ENCODE assay signal across 7 mouse cellular contexts in genomic region chr17:3114720-3115379, GRCm38 (mm10). TPM values are rescaled to one million over a fixed set of nuclear protein-coding genes. Genes with fewer than 3 reads are reported as not detected.
DNase-seq lines count a peak whose midpoint lies in the region; ATAC-seq lines count a peak whose summit lies in the region.

TSS of gene Scaf8 (plus strand) at chr17:3114972.

- peak within 1 kb of the TSS; percentile 95 for H3K4me3 ChIP-seq in embryonic facial prominence, embryonic 10.5 days
- H3K4me3 ChIP-seq in limb, embryonic 11.5 days (ENCODE audit: low read depth, low read length) = peak within 1 kb of the TSS; percentile 89
- peak within 1 kb of the TSS; percentile 98 for H3K4me3 ChIP-seq in midbrain, embryonic 14.5 days (replicated peaks; ENCODE audit: low read depth, low read length)

- no peaks in the 10 kb centered on the region for H3K27me3 ChIP-seq in embryonic facial prominence, embryonic 10.5 days (replicated peaks; ENCODE audit: low read depth, poor library complexity, severe bottlenecking)
- H3K27me3 ChIP-seq in limb, embryonic 11.5 days (ENCODE audit: control insufficient read depth, insufficient read depth, low read length) = no peaks in the 10 kb centered on the region
- no peaks in the 10 kb centered on the region for H3K27me3 ChIP-seq in midbrain, embryonic 14.5 days (ENCODE audit: control insufficient read depth, insufficient read depth, low read length)

- under 1% methylated on average over 91 of the region's 91 CpGs for WGBS in embryonic facial prominence, embryonic 10.5 days
- under 1% methylated on average over 78 of the region's 91 CpGs for WGBS in limb, embryonic 11.5 days
- under 1% methylated on average over 81 of the region's 91 CpGs for WGBS in midbrain, embryonic 14.5 days

- H3K4me1 ChIP-seq in embryonic facial prominence, embryonic 10.5 days = peaks cover 19% of the 10 kb centered on the region
- no peaks in the 10 kb centered on the region for H3K4me1 ChIP-seq in limb, embryonic 11.5 days (ENCODE audit: control insufficient read depth, insufficient read depth, low read length)
- H3K4me1 ChIP-seq in midbrain, embryonic 14.5 days (ENCODE audit: control insufficient read depth, insufficient read depth, low read length) = peaks cover 18% of the 10 kb centered on the region

- peak; percentile 84 for ATAC-seq in granulocyte monocyte progenitor cell, adult 5-6 weeks (replicated peaks; ENCODE audit: poor library complexity, severe bottlenecking)
- peak; percentile 95 for ATAC-seq in limb, embryonic 11.5 days (ENCODE audit: insufficient number of reproducible peaks, low FRiP score, low TSS enrichment, low read depth)
- peak; percentile 96 for ATAC-seq in midbrain, embryonic 14.5 days (ENCODE audit: low FRiP score, low TSS enrichment)

- H3K9me3 ChIP-seq in embryonic facial prominence, embryonic 10.5 days = peaks cover 3% of the 10 kb centered on the region; the same call in 1 of the 2 replicates
- H3K9me3 ChIP-seq in limb, embryonic 11.5 days (ENCODE audit: control insufficient read depth, low read length) = no peaks in the 10 kb centered on the region
- no peaks in the 10 kb centered on the region for H3K9me3 ChIP-seq in midbrain, embryonic 14.5 days (ENCODE audit: control insufficient read depth, low read length)

- DNase-seq in adrenal gland, postnatal 10 days = peak; percentile 96
- peak; percentile 94 for DNase-seq in embryonic facial prominence, embryonic 10.5 days (ENCODE audit: low spot score)
- peak; percentile 96 for DNase-seq in kidney, adult 18-20 months
- DNase-seq in limb, embryonic 11.5 days (ENCODE audit: low spot score) = peak; percentile 93
- peak; percentile 96 for DNase-seq in midbrain, embryonic 14.5 days
- peak; percentile 89 to 93 for DNase-seq in spleen, adult 18-20 months

- peak within 1 kb of the TSS; percentile 66 for H3K4me2 ChIP-seq in limb, embryonic 11.5 days (ENCODE audit: low read depth, severe bottlenecking)
- peak within 1 kb of the TSS; percentile 68 for H3K4me2 ChIP-seq in midbrain, embryonic 14.5 days (ENCODE audit: low read length)

- peak within 1 kb of the TSS; percentile 99 for H3K27ac ChIP-seq in embryonic facial prominence, embryonic 10.5 days (replicated peaks)
- H3K27ac ChIP-seq in limb, embryonic 11.5 days (replicated peaks; ENCODE audit: low read depth, low read length) = peak within 1 kb of the TSS; percentile 99
- peak within 1 kb of the TSS; percentile 99 for H3K27ac ChIP-seq in midbrain, embryonic 14.5 days (replicated peaks; ENCODE audit: low read depth, low read length)

- H3K36me3 ChIP-seq in embryonic facial prominence, embryonic 10.5 days (replicated peaks) = peaks cover 28% of the 10 kb centered on the region
- H3K36me3 ChIP-seq in limb, embryonic 11.5 days (ENCODE audit: control insufficient read depth, insufficient read depth, low read length) = no peaks in the 10 kb centered on the region
- H3K36me3 ChIP-seq in midbrain, embryonic 14.5 days (ENCODE audit: control insufficient read depth, insufficient read depth, low read length) = no peaks in the 10 kb centered on the region

- peak within 1 kb of the TSS; percentile 97 for H3K9ac ChIP-seq in limb, embryonic 11.5 days (ENCODE audit: low read length)
- H3K9ac ChIP-seq in midbrain, embryonic 14.5 days (replicated peaks; ENCODE audit: low read length) = peak within 1 kb of the TSS; percentile 95

RNA-seq across cellular contexts. Expression of gene Scaf8, which starts in this region (rescaled TPM):
- 10 to 100 TPM; 37.8 to 43.7 TPM for total RNA-seq in adrenal gland, postnatal 10 days (2021)
- 23.2 and 23.4 TPM in 2 replicates for polyA plus RNA-seq in embryonic facial prominence, embryonic 10.5 days (2016; fragmentation: Nextera tagmentation; extraction: Ambion mirVana)
- 38.8 and 42.9 TPM in 2 replicates for total RNA-seq in granulocyte monocyte progenitor cell, adult 5-6 weeks (2014; fragmentation: Nextera tagmentation)
- 25.8 and 31.5 TPM in 2 replicates for total RNA-seq in granulocyte monocyte progenitor cell, adult 5-6 weeks (2017)
- 28.7 and 32.7 TPM in 2 replicates for polyA plus RNA-seq in limb, embryonic 11.5 days (2014; fragmentation: Nextera tagmentation; extraction: Ambion mirVana)
- polyA plus RNA-seq in midbrain, embryonic 14.5 days (2014; fragmentation: Nextera tagmentation; extraction: Ambion mirVana) = 16.1 and 20.8 TPM in 2 replicates

Comparison
In these comparisons a context has a peak if more than half of its experiments do, and no peak if none do; other contexts are left out.
1. Peak in every context shown above with its lines: DNase-seq, ATAC-seq, H3K4me3 ChIP-seq and H3K27ac ChIP-seq.